Mouse (Mus musculus): ENCODE measurements around the gene Cnpy2. TPM values are rescaled to one million over a fixed set of nuclear protein-coding genes. Genes with fewer than 3 reads are reported as not detected.

Gene Cnpy2
- polyA plus RNA-seq, 1 experiment from 2014 or later = 194 TPM

GRCm38 (mm10) chr10:128343436-128343835, 21.2 kb downstream of the Cnpy2 start:
- 91% methylated on average over 1 of the region's 1 CpGs for WGBS
- Histone ChIP-seq H3K4me3 (replicated peaks; ENCODE audit: low read depth, low read length) (no peak overlapping the region), H3K27ac (replicated peaks; ENCODE audit: low read depth, low read length) (no peak overlapping the region), H3K4me2 (ENCODE audit: low read length) (no peak overlapping the region), H3K27me3 (ENCODE audit: control insufficient read depth, insufficient read depth, low read length) (no peaks in the 10 kb centered on the region), H3K36me3 (ENCODE audit: control insufficient read depth, insufficient read depth, low read length) (0 out of 2 replicates have a peak, but pooled peaks cover 3% of the 10 kb centered on the region), H3K9ac (replicated peaks; ENCODE audit: low read length) (no peak overlapping the region), H3K4me1 (ENCODE audit: control insufficient read depth, insufficient read depth, low read length) (peaks cover 11% of the 10 kb centered on the region), H3K9me3 (ENCODE audit: control insufficient read depth, low read length) (no peaks in the 10 kb centered on the region)
- DNase-seq (no peak), ATAC-seq (ENCODE audit: low FRiP score, low TSS enrichment) (no peak)

GRCm38 (mm10) chr10:128344568-128345275, 22.5 kb downstream of the Cnpy2 start:
- Histone ChIP-seq H3K36me3 (ENCODE audit: control insufficient read depth, insufficient read depth, low read length) (0 out of 2 replicates have a peak, but pooled peaks cover 8% of the 10 kb centered on the region), H3K27ac (replicated peaks; ENCODE audit: low read depth, low read length) (no peak overlapping the region), H3K9ac (replicated peaks; ENCODE audit: low read length) (no peak overlapping the region), H3K9me3 (ENCODE audit: control insufficient read depth, low read length) (no peaks in the 10 kb centered on the region), H3K4me1 (ENCODE audit: control insufficient read depth, insufficient read depth, low read length) (no peaks in the 10 kb centered on the region), H3K4me3 (replicated peaks; ENCODE audit: low read depth, low read length) (no peak overlapping the region), H3K27me3 (ENCODE audit: control insufficient read depth, insufficient read depth, low read length) (no peaks in the 10 kb centered on the region), H3K4me2 (ENCODE audit: low read length) (no peak overlapping the region)
- ATAC-seq (ENCODE audit: low FRiP score, low TSS enrichment) (no peak), DNase-seq (peak; percentile 62)
- WGBS = 62% methylated on average over 7 of the region's 7 CpGs

GRCm38 (mm10) chr10:128347541-128347940, 25.3 kb downstream of the Cnpy2 start:
- H3K4me2 ChIP-seq (ENCODE audit: low read length) = no peak overlapping the region
- H3K27me3 ChIP-seq (ENCODE audit: control insufficient read depth, insufficient read depth, low read length) = no peaks in the 10 kb centered on the region
- no peak overlapping the region for H3K27ac ChIP-seq (replicated peaks; ENCODE audit: low read depth, low read length)
- H3K4me3 ChIP-seq (replicated peaks; ENCODE audit: low read depth, low read length) = no peak overlapping the region
- H3K9ac ChIP-seq (replicated peaks; ENCODE audit: low read length) = no peak overlapping the region
- ATAC-seq (ENCODE audit: low FRiP score, low TSS enrichment) (no peak), DNase-seq (no peak)
- H3K36me3 ChIP-seq (ENCODE audit: control insufficient read depth, insufficient read depth, low read length) = peaks cover 33% of the 10 kb centered on the region
- H3K9me3 ChIP-seq (ENCODE audit: control insufficient read depth, low read length) = no peaks in the 10 kb centered on the region
- no peaks in the 10 kb centered on the region for H3K4me1 ChIP-seq (ENCODE audit: control insufficient read depth, insufficient read depth, low read length)
- 96% methylated on average over 8 of the region's 8 CpGs for WGBS

GRCm38 (mm10) chr10:128358796-128359195, 36.5 kb downstream of the Cnpy2 start:
- Histone ChIP-seq H3K4me1 (ENCODE audit: control insufficient read depth, insufficient read depth, low read length) (no peaks in the 10 kb centered on the region), H3K4me3 (replicated peaks; ENCODE audit: low read depth, low read length) (no peak overlapping the region), H3K36me3 (ENCODE audit: control insufficient read depth, insufficient read depth, low read length) (peaks cover 89% of the 10 kb centered on the region), H3K27ac (replicated peaks; ENCODE audit: low read depth, low read length) (no peak overlapping the region), H3K27me3 (ENCODE audit: control insufficient read depth, insufficient read depth, low read length) (no peaks in the 10 kb centered on the region), H3K9ac (replicated peaks; ENCODE audit: low read length) (no peak overlapping the region), H3K4me2 (ENCODE audit: low read length) (no peak overlapping the region), H3K9me3 (ENCODE audit: control insufficient read depth, low read length) (no peaks in the 10 kb centered on the region)
- DNase-seq = peak; percentile 79
- WGBS = 62% methylated on average over 2 of the region's 2 CpGs
- no peak for ATAC-seq (ENCODE audit: low FRiP score, low TSS enrichment)

GRCm38 (mm10) chr10:128359226-128359625, 37.0 kb downstream of the Cnpy2 start:
- WGBS = 94% methylated on average over 6 of the region's 6 CpGs
- Histone ChIP-seq H3K9me3 (ENCODE audit: control insufficient read depth, low read length) (no peaks in the 10 kb centered on the region), H3K27ac (replicated peaks; ENCODE audit: low read depth, low read length) (no peak overlapping the region), H3K4me3 (replicated peaks; ENCODE audit: low read depth, low read length) (no peak overlapping the region), H3K27me3 (ENCODE audit: control insufficient read depth, insufficient read depth, low read length) (no peaks in the 10 kb centered on the region), H3K4me1 (ENCODE audit: control insufficient read depth, insufficient read depth, low read length) (no peaks in the 10 kb centered on the region), H3K4me2 (ENCODE audit: low read length) (no peak overlapping the region), H3K36me3 (ENCODE audit: control insufficient read depth, insufficient read depth, low read length) (peaks cover 87% of the 10 kb centered on the region), H3K9ac (replicated peaks; ENCODE audit: low read length) (no peak overlapping the region)
- DNase-seq (no peak), ATAC-seq (ENCODE audit: low FRiP score, low TSS enrichment) (no peak)

GRCm38 (mm10) chr10:128361836-128362235, 39.6 kb downstream of the Cnpy2 start:
- no peak for DNase-seq
- peaks cover 74% of the 10 kb centered on the region for H3K36me3 ChIP-seq (ENCODE audit: control insufficient read depth, insufficient read depth, low read length)
- no peak overlapping the region for H3K27ac ChIP-seq (replicated peaks; ENCODE audit: low read depth, low read length)
- H3K27me3 ChIP-seq (ENCODE audit: control insufficient read depth, insufficient read depth, low read length) = no peaks in the 10 kb centered on the region
- no peaks in the 10 kb centered on the region for H3K9me3 ChIP-seq (ENCODE audit: control insufficient read depth, low read length)
- no peaks in the 10 kb centered on the region for H3K4me1 ChIP-seq (ENCODE audit: control insufficient read depth, insufficient read depth, low read length)
- no peak for ATAC-seq (ENCODE audit: low FRiP score, low TSS enrichment)
- no peak overlapping the region for H3K4me3 ChIP-seq (replicated peaks; ENCODE audit: low read depth, low read length)
- WGBS = 94% methylated on average over 6 of the region's 6 CpGs
- H3K9ac ChIP-seq (replicated peaks; ENCODE audit: low read length) = no peak overlapping the region
- no peak overlapping the region for H3K4me2 ChIP-seq (ENCODE audit: low read length)

GRCm38 (mm10) chr10:128362568-128362967, 40.3 kb downstream of the Cnpy2 start:
- peaks cover 3% of the 10 kb centered on the region for H3K4me1 ChIP-seq (ENCODE audit: control insufficient read depth, insufficient read depth, low read length)
- H3K4me2 ChIP-seq (ENCODE audit: low read length) = no peak overlapping the region
- H3K27ac ChIP-seq (replicated peaks; ENCODE audit: low read depth, low read length) = no peak overlapping the region
- WGBS = 56% methylated on average over 3 of the region's 3 CpGs
- no peak for ATAC-seq (ENCODE audit: low FRiP score, low TSS enrichment)
- no peaks in the 10 kb centered on the region for H3K27me3 ChIP-seq (ENCODE audit: control insufficient read depth, insufficient read depth, low read length)
- no peak overlapping the region for H3K4me3 ChIP-seq (replicated peaks; ENCODE audit: low read depth, low read length)
- DNase-seq = peak; percentile 84
- no peaks in the 10 kb centered on the region for H3K9me3 ChIP-seq (ENCODE audit: control insufficient read depth, low read length)
- no peak overlapping the region for H3K9ac ChIP-seq (replicated peaks; ENCODE audit: low read length)
- peaks cover 68% of the 10 kb centered on the region for H3K36me3 ChIP-seq (ENCODE audit: control insufficient read depth, insufficient read depth, low read length)

GRCm38 (mm10) chr10:128367899-128368401, 45.7 kb downstream of the Cnpy2 start:
- H3K9ac ChIP-seq (replicated peaks; ENCODE audit: low read length) = peak overlapping the region; percentile 74
- H3K36me3 ChIP-seq (ENCODE audit: control insufficient read depth, insufficient read depth, low read length) = peaks cover 15% of the 10 kb centered on the region
- peaks cover 17% of the 10 kb centered on the region for H3K4me1 ChIP-seq (ENCODE audit: control insufficient read depth, insufficient read depth, low read length)
- DNase-seq = peak; percentile 29
- peak overlapping the region; percentile 98 for H3K27ac ChIP-seq (replicated peaks; ENCODE audit: low read depth, low read length)
- H3K9me3 ChIP-seq (ENCODE audit: control insufficient read depth, low read length) = no peaks in the 10 kb centered on the region
- no peak for ATAC-seq (ENCODE audit: low FRiP score, low TSS enrichment)
- H3K4me2 ChIP-seq (ENCODE audit: low read length) = peak overlapping the region; percentile 91
- WGBS = 15% methylated on average over 19 of the region's 19 CpGs
- peak overlapping the region; percentile 61 for H3K4me3 ChIP-seq (replicated peaks; ENCODE audit: low read depth, low read length)
- no peaks in the 10 kb centered on the region for H3K27me3 ChIP-seq (ENCODE audit: control insufficient read depth, insufficient read depth, low read length)
